Mouse (Mus musculus) G1E (cell line): ENCODE data around the gene Galnt4.

Source experiments
- CTCF ChIP-seq: IDR thresholded peaks from 2 replicates; pipeline ENCODE4 v1.5.1; 2012; ENCODE audit warnings: low read depth, low read length, inconsistent platforms, mixed read lengths
- GATA1 ChIP-seq: IDR thresholded peaks from 2 replicates; pipeline ENCODE4 v1.6.1; 2012; ENCODE audit warnings: borderline replicate concordance, low read length, inconsistent platforms, mixed read lengths
- GATA2 ChIP-seq: IDR thresholded peaks from 2 replicates; pipeline ENCODE4 v1.6.1; 2012; ENCODE audit warnings: low read depth, low read length, inconsistent platforms, borderline replicate concordance
- POLR2AphosphoS5 ChIP-seq: IDR thresholded peaks from 2 replicates; pipeline ENCODE4 v1.6.1; 2012; ENCODE audit warnings: low read depth, low read length, inconsistent platforms; ENCODE audit not compliant: insufficient replicate concordance

DNA sequence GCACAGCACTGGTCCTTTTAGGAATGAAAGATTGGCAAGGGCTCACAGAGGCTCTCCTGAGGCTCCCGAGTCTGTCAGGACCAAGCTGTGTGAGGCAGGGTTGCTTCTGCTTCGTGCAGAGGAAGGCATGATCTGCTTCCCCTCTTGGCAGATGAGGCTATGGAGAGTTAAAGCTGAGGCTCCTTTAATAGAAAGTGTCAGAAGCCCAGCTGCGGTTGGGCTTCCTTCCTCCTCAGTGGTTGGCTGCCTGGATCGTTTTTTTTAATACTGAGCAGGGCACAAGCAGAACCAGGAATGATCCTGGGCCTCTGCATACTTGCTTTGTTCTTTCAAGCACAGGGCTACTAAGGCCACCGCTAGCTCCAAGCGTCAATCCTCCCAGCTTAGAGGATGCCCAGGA, 22.7 kb downstream of the Galnt4 start:
- TF ChIP-seq CTCF (no peak), GATA1 (no peak), GATA2 (no peak), POLR2AphosphoS5 (no peak)
